9 mouse cellular contexts compared by ENCODE assay signal in genomic region chr5:121592064-121592815, GRCm38 (mm10). TPM values are rescaled to one million over a fixed set of nuclear protein-coding genes. Genes with fewer than 3 reads are reported as not detected.
DNase-seq lines count a peak whose midpoint lies in the region; ATAC-seq lines count a peak whose summit lies in the region.
"Had no signal": no experiment of that assay in that cellular context is flagged by ENCODE, and none has a peak within 500 bp of the region (broad histone marks: within the 10 kb centered on the region; RNA-seq: fewer than 3 reads in every experiment).

No protein-coding gene starts in this region.

- peak overlapping the region; percentile 97 for H3K4me2 ChIP-seq in forebrain, embryonic 12.5 days
- H3K4me2 ChIP-seq in liver, embryonic 11.5 days, result peak overlapping the region; percentile 97
- peak overlapping the region; percentile 78 for H3K4me2 ChIP-seq in stomach, embryonic 16.5 days (ENCODE audit: low read depth, low read length)

- peak; percentile 3 for DNase-seq in retina, embryonic 14.5 days (ENCODE audit: low spot score)
- DNase-seq in retina, postnatal 1 day, result no peak
- DNase-seq in liver, embryonic 11.5 days (ENCODE audit: low spot score), result no peak
- DNase-seq in gastrocnemius, postnatal 10 days, result no peak
- DNase-seq in kidney, adult 18-20 months, result no peak
- no peak for DNase-seq in urinary bladder, postnatal 14 days (ENCODE audit: low spot score)

- no peaks in the 10 kb centered on the region for H3K36me3 ChIP-seq in forebrain, embryonic 12.5 days (replicated peaks)
- no peaks in the 10 kb centered on the region for H3K36me3 ChIP-seq in liver, embryonic 11.5 days (ENCODE audit: control insufficient read depth, insufficient read depth, low read length)
- H3K36me3 ChIP-seq in stomach, embryonic 16.5 days (ENCODE audit: control insufficient read depth, insufficient read depth, low read length), result no peaks in the 10 kb centered on the region

- peak overlapping the region; percentile 60 for H3K4me3 ChIP-seq in forebrain, embryonic 12.5 days (replicated peaks)
- H3K4me3 ChIP-seq in liver, embryonic 11.5 days (ENCODE audit: low read depth, low read length), result peak overlapping the region; percentile 89
- peak overlapping the region; percentile 65 for H3K4me3 ChIP-seq in stomach, embryonic 16.5 days (replicated peaks; ENCODE audit: low read length)

- H3K27me3 ChIP-seq in forebrain, embryonic 12.5 days, result peaks cover 7% of the 10 kb centered on the region; the same call in 1 of the 2 replicates
- H3K27me3 ChIP-seq in liver, embryonic 11.5 days (replicated peaks; ENCODE audit: control insufficient read depth, insufficient read depth, low read length), result no peaks in the 10 kb centered on the region
- H3K27me3 ChIP-seq in stomach, embryonic 16.5 days (ENCODE audit: control insufficient read depth, insufficient read depth, low read length), result no peaks in the 10 kb centered on the region

- 63% methylated on average over 11 of the region's 11 CpGs for WGBS in forebrain, embryonic 12.5 days
- 52% methylated on average over 11 of the region's 11 CpGs for WGBS in liver, embryonic 11.5 days
- WGBS in stomach, embryonic 16.5 days, result 60% methylated on average over 11 of the region's 11 CpGs

- H3K9me3 ChIP-seq in forebrain, embryonic 12.5 days, result no peaks in the 10 kb centered on the region
- no peaks in the 10 kb centered on the region for H3K9me3 ChIP-seq in liver, embryonic 11.5 days (ENCODE audit: control insufficient read depth, low read length)
- no peaks in the 10 kb centered on the region for H3K9me3 ChIP-seq in stomach, embryonic 16.5 days (replicated peaks; ENCODE audit: control insufficient read depth, low read length)

- H3K27ac ChIP-seq in forebrain, embryonic 12.5 days, result no peak overlapping the region
- 0 out of 2 replicates have a peak overlapping the region, but pooled peaks have one; percentile 88 for H3K27ac ChIP-seq in liver, embryonic 11.5 days (ENCODE audit: low read depth, low read length)
- H3K27ac ChIP-seq in stomach, embryonic 16.5 days (ENCODE audit: low read length), result peak overlapping the region; percentile 87

- no peak overlapping the region for H3K9ac ChIP-seq in forebrain, embryonic 12.5 days
- peak overlapping the region; percentile 86 for H3K9ac ChIP-seq in liver, embryonic 11.5 days (ENCODE audit: low read depth, low read length)
- peak overlapping the region; percentile 83 for H3K9ac ChIP-seq in stomach, embryonic 16.5 days (ENCODE audit: low read length)

- peaks cover 21% of the 10 kb centered on the region for H3K4me1 ChIP-seq in forebrain, embryonic 12.5 days
- H3K4me1 ChIP-seq in liver, embryonic 11.5 days (replicated peaks; ENCODE audit: control insufficient read depth, insufficient read depth, low read length), result peaks cover 25% of the 10 kb centered on the region
- H3K4me1 ChIP-seq in stomach, embryonic 16.5 days (ENCODE audit: control insufficient read depth, insufficient read depth, low read length), result peaks cover 26% of the 10 kb centered on the region

- ATAC-seq in forebrain, embryonic 12.5 days (ENCODE audit: low FRiP score), result no peak
- no peak for ATAC-seq in liver, embryonic 11.5 days (replicated peaks; ENCODE audit: low FRiP score)
- ATAC-seq in stomach, embryonic 16.5 days (ENCODE audit: insufficient read depth, low FRiP score), result no peak

RNA-seq across cellular contexts. Expression of gene Aldh2, which starts 1.4 kb away (rescaled TPM):
- polyA plus RNA-seq in forebrain, embryonic 12.5 days (2016; fragmentation: Nextera tagmentation; extraction: Ambion mirVana), result 108 and 110 TPM in 2 replicates
- polyA plus RNA-seq in liver, embryonic 11.5 days (2014; fragmentation: Nextera tagmentation; extraction: Ambion mirVana), result 88.7 and 97.3 TPM in 2 replicates
- 224 and 249 TPM in 2 replicates for polyA plus RNA-seq in stomach, embryonic 16.5 days (2015; fragmentation: Nextera tagmentation; extraction: Ambion mirVana)
- total RNA-seq in gastrocnemius, postnatal 10 days (2021), result 100 to 1,000 TPM; 117 to 123 TPM

RNA-seq across cellular contexts. Expression of gene Acad12, which starts 26.5 kb away (rescaled TPM):
- polyA plus RNA-seq in forebrain, embryonic 12.5 days (2016; fragmentation: Nextera tagmentation; extraction: Ambion mirVana), result 1.3 and 2.0 TPM in 2 replicates
- 3.0 and 5.0 TPM in 2 replicates for polyA plus RNA-seq in liver, embryonic 11.5 days (2014; fragmentation: Nextera tagmentation; extraction: Ambion mirVana)
- 2.6 and 2.8 TPM in 2 replicates for polyA plus RNA-seq in stomach, embryonic 16.5 days (2015; fragmentation: Nextera tagmentation; extraction: Ambion mirVana)
- total RNA-seq in gastrocnemius, postnatal 10 days (2021), result 10 to 100 TPM; 10.1 to 10.3 TPM

RNA-seq across cellular contexts. Expression of gene Mapkapk5, which starts 46.5 kb away (rescaled TPM):
- 56.7 and 60.6 TPM in 2 replicates for polyA plus RNA-seq in forebrain, embryonic 12.5 days (2016; fragmentation: Nextera tagmentation; extraction: Ambion mirVana)
- 59.8 and 65.3 TPM in 2 replicates for polyA plus RNA-seq in liver, embryonic 11.5 days (2014; fragmentation: Nextera tagmentation; extraction: Ambion mirVana)
- polyA plus RNA-seq in stomach, embryonic 16.5 days (2015; fragmentation: Nextera tagmentation; extraction: Ambion mirVana), result 44.3 and 45.7 TPM in 2 replicates
- total RNA-seq in gastrocnemius, postnatal 10 days (2021), result 10 to 100 TPM; 64.4 to 72.4 TPM

RNA-seq across cellular contexts. Expression of gene Adam1a, which starts 47.0 kb away (rescaled TPM):
- 3.3 and 3.7 TPM in 2 replicates for polyA plus RNA-seq in forebrain, embryonic 12.5 days (2016; fragmentation: Nextera tagmentation; extraction: Ambion mirVana)
- polyA plus RNA-seq in liver, embryonic 11.5 days (2014; fragmentation: Nextera tagmentation; extraction: Ambion mirVana), result 1.2 TPM in 2 replicates
- polyA plus RNA-seq in stomach, embryonic 16.5 days (2015; fragmentation: Nextera tagmentation; extraction: Ambion mirVana), result 0.81 and 1.3 TPM in 2 replicates
- 1 to 10 TPM; 2.3 to 3.7 TPM for total RNA-seq in gastrocnemius, postnatal 10 days (2021)

RNA-seq across cellular contexts. Expression of gene Gm42878, which starts 47.0 kb away (rescaled TPM):
- polyA plus RNA-seq in forebrain, embryonic 12.5 days (2016; fragmentation: Nextera tagmentation; extraction: Ambion mirVana), result not detected in 2 replicates
- not detected in 2 replicates for polyA plus RNA-seq in liver, embryonic 11.5 days (2014; fragmentation: Nextera tagmentation; extraction: Ambion mirVana)
- 0.54 TPM in 1 of 2 replicates, not detected in the other for polyA plus RNA-seq in stomach, embryonic 16.5 days (2015; fragmentation: Nextera tagmentation; extraction: Ambion mirVana)
- total RNA-seq in gastrocnemius, postnatal 10 days (2021), result not detected
- total RNA-seq: common myeloid progenitor, adult 5-6 weeks had no signal
